Mouse (Mus musculus) left cerebral cortex, postnatal 14 days (tissue): ENCODE measurements around the gene Kcnj2. TPM values are rescaled to one million over a fixed set of nuclear protein-coding genes. Genes with fewer than 3 reads are reported as not detected.
A peak's percentile ranks its signal among the peaks of the same experiment; 100 is the strongest.

Source experiments
- DNase-seq, 2 experiments: peaks; one replicate each; pipeline ENCODE4 v3.0.0; 2021 to 2022; ENCODE audit warnings: low spot score in 2 of 2, mixed read lengths in 1 of 2
- intact Hi-C: fragments of 180-260 bp; cut with DNase I; formaldehyde crosslinking; loops from one replicate; pipeline ENCODE4 v1.15.1; 2025
- total RNA-seq, 2 experiments: library from RNA; stranded (reverse); gene quantifications; 2 replicates each; pipeline ENCODE4 v1.2.3; 2021

The Kcnj2 gene
- total RNA-seq, 2 experiments from 2014 or later, result 8.6 to 10.7 TPM

DNA sequence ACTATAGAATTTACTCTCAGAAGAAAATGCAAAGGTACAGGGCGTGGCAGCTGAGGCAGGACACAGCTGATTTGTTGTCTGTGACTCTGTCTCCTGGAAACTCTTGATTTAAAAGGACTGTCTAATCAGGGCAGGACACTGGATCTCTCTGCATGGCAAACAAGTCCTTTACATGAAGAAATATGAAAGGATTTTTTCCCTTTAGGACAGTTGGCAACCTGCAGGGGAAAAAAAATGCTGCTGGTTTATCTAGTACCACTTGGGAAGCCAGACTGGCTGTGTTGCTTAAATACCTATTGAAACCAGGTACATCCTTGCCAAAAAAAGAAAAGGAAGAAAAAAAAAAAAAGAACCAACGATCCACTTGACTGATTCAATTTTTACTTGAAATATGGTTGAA is 17.0 kb downstream of the Kcnj2 start:
- no peak for DNase-seq
- intact Hi-C loops, result no loop called here

DNA sequence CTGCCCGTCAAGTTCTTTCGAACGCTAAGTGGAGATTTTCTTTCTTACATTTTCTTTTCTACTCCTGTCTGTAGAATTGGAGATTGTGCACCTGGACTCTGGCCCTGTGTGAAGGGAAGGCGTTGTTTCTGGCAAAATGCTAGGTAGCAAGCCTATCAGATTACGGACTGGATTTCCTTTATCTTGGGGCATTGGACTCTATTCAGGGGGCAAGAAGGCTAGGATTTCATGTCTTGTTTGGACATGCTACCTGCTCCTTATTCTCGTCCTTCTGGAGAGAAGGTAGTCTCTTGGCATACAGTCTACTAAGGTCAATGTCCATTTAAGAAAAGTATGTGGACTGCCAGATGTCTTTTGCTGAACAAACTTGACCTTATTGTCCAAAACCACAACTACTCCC is 21.0 kb downstream of the Kcnj2 start:
- intact Hi-C loops, result no loop called here
- DNase-seq, result no peak

DNA sequence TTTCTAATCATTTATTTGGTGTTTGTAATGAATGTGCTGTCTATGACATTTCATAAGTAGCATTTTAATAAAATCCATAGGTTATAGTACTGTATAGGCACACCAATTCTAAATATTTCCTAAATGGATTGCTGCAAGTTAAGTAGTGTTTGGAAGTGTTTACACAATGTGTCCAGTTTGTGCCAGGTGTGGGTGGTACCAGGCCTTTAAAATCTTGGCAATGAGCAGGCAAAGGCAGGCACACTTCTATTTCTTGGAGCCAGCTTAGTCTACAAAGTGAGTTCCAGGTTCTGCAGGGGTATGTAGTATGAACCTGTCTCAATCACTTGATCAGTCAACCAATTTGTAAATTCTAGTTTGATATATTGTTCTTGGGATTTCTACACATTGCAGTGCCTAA is 22.3 kb downstream of the Kcnj2 start:
- intact Hi-C loops, result no loop called here
- DNase-seq, result no peak

DNA sequence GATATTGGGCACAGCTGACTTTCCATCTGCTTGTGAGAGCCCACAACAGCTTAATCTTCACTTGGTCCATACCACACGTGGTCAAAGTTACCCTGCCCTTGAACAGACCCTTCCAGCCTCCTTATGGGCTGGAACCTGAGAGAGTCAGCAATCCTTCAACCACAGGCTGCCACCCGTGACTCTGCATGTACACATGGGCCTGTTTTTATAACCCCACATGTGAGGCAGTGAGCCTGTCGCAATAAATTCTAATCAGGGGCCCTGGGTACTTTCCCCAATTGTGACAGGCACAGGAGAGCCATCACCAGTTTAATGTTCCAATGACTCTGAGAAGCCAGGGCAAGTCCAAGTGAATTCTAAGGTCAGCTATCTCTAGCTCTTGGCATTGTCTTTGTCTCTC is 22.8 kb downstream of the Kcnj2 start:
- no peak for DNase-seq
- intact Hi-C loops, result no loop called here

DNA sequence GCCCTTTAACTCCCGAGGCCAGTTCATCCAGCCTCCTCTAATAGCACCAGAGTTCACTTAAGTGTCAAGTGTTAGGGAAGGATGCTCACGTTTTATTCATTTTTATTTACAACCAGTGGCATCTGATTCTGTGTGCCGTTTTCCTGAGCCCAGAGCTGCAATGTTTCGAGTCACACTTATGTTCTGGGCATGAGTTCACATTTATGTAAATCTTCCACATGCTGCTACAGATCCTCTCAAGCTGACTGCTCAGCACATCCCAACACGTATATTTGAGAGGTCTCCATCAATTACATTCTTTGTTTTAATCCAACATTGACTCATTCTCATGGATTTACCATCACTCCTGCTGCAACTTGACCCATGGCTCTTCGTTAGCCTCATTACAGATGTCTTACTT is 25.2 kb downstream of the Kcnj2 start:
- no peak for DNase-seq
- intact Hi-C loops, result no loop called here

DNA sequence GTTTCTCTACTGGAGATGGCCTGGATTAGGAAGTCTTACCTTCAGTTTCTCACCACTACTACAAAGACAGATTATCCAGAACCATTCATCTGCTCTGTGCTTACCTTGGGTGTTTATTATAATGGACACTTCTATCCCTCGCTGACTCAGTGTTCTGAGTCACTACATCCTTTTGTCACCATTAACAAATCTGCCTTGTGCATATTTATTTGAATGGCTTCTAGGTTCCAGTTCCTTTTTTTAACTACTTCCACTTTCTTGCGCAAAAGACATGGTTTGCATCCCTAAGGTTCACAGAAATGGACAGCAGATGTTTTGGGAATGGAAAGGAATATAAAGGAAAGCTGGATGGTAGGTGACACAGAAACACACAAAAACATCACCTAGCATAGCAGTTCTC is 27.0 kb downstream of the Kcnj2 start:
- intact Hi-C loops, result no loop called here
- DNase-seq, result no peak

DNA sequence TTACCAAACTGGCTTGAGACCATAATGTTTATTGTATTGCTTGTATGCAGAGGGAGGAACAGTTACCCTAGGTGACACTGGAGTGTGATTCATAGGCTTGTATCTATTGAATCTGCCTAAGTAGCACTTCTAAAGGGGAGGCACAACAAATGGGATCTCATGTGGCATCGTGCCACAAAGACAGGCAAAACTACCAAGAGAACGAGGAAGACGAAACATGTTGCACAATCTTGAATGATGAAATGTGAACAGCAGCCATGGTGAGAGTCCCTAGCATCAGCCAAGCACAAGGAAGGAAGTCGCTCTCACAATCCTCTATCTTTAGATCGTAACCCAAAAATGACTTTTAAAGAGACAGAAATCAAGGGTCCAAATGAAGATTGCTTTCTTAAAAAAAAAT is 30.6 kb downstream of the Kcnj2 start:
- no peak for DNase-seq
- intact Hi-C loops, result no loop called here

DNA sequence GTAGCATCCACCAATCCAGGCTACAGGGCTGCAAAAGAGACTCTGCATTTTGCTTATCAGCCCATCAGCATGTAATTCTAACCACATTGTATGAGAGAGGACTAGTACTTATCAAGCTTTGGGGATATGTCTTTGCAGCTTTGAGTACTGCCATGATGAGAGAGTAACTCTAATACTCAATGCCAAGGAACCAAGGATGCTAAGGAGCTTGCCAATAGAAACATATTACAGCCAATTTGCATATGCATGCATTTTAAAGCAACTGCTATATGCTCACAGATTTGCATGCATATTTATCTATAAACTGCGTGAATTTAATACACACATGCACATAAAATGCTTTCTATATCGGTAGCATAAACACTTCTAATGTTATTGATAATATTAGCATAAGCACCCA is 34.2 kb downstream of the Kcnj2 start:
- intact Hi-C loops, result no loop called here
- no peak for DNase-seq

DNA sequence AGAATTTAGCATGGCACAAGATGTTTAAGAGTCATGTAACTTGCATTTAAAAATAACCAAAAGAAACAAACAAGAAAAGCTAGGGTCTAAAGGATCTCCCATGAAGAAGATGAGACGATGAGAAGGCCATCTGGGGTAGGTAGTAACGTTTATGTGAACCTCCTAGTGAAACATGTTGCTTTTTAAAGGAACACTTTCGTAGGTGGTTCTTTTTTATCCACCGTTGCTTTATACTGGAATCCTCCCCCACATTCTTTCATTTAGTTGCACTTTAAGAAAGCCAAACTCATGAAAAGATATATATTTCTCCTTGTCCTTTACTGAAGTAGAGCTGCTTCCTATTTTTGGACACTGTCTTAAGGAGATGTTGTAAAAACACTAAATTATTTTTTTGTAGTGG is 34.7 kb downstream of the Kcnj2 start:
- intact Hi-C loops, result no loop called here
- peak in 1 of 2 experiments; percentile 52 for DNase-seq

DNA sequence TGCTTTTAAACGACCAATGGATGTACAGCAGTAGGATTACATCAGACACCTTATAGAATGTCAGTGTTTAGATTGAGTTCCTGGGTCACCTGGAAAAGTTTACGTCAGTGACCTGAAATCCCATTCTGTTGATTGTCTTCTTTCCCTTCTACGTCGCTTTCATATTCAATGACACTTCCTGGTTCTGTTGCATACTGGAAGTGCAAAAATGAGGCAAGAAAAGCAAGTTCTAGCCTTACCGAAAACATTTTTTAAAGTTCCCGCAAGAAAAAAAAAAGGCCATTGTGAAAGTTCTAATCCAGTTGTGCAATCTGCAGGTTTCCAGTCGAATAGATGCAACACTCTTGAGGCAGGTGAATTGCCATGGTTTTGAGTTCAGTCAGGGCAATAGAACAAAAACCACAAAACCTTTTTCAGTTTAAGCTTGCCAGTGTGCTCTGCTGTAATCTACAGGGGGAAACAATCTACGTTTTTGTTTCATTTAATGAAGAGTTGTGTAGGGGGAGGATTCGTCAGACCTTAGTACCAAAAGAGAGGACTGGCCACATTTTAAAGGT is 35.7 kb downstream of the Kcnj2 start:
- DNase-seq, result no peak
- intact Hi-C loops, result no loop called here

DNA sequence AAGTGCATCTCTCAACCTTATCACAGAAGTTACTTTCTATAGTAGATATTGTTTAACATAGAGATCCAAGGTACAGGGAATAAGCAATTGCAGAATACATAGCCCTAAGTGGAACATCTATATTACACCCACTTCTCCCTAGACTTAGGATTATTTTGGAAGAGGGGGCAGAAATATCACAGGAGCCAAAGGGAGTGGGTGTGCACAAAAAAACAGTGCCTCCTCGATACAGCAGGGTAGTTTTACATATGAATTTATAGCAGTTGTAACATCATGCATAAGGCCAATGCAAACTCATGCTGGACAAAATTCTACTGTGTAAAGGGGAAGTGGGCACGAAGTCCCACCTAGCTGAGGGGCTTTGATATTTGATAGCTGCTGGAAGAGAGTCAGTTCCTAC is 38.5 kb downstream of the Kcnj2 start:
- intact Hi-C loops, result no loop called here
- peak; percentile 11 to 27 for DNase-seq

DNA sequence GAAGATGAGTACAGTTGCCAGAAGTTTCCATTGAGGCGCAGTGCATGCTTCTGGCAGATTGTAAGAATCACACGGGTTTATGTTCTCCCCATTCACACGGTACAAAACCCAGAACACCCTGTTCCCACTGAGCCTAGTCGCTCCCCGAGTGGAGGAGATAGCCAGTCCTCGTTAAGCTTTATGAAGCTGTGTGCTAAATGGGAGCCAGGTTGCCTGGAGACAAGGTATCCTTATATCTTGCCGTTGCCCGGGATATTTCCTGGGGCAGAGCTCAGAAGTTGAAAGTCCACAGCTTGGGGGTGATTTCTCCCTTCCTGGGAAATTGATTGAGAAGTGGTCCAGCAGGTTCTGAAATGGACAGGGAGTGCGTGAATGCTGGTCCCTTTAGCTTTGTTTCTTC is 42.2 kb downstream of the Kcnj2 start:
- DNase-seq, result peak in 1 of 2 experiments; percentile 10
- intact Hi-C loops, result no loop called here

DNA sequence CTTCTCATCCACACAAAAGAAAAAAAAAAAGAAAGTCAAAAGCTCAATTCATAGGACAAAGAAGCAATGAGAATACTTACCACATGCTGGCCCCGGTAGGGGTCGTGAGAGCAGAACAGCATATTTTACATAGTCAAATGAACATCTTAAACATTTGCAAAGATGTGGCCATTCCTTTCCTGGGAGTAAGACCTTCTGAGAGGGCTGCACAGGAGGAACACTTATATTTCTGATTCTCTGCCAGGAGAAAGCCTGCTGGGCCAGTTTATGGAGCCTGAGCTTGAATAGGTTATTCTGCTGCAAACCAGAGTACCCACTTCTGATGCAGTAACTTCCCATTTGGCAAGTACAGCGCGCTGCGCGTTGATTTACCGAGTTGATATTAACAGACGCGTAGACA is 55.5 kb downstream of the Kcnj2 start:
- DNase-seq, result no peak
- intact Hi-C loops, result no loop called here

DNA sequence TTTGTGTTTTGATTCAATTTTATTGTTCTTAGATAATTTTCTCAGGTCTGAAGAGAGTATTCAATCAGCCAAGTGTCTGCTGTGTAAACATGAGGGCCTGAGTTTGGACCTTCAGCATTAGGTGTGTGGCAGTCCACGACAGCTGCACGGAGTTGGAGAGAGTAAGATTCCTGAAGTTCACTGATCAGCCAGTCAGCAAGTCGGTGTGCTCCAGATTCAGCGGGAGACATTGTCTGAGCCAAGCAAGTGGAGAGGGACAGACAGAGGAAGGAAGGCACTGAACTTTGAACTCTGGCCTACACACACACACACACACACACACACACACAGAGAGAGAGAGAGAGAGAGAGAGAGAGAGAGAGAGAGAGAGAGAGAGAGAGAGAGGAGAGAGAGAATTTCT is 57.4 kb downstream of the Kcnj2 start:
- intact Hi-C loops, result no loop called here
- DNase-seq, result no peak

DNA sequence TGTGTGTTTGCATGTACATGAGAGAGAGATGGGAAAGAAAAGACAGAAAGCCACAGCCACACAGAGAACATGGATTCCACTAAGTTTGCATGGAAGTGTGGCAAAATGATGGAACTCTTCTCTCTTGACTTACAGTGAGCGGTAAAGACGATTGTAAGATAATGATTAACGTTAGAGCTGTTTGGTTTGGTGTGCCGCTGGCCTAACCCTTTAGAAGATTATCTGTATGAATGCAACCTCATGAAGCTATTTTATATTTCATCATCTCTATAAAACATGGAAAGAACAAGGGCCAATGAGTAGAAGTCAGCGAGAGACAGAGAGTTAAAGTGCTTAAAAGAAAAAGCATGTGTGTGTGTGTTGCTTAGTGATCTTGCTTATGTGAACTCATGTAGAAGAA is 60.0 kb downstream of the Kcnj2 start:
- intact Hi-C loops, result no loop called here
- no peak for DNase-seq

Other genes with a start within 250 kb of the Kcnj2 start
- gene Kcnj16, start 98.1 kb upstream of the Kcnj2 start, total RNA-seq, result 10 to 100 TPM; 21.6 to 24.8 TPM